Mouse (Mus musculus): ENCODE results near the gene Snrpd3.

GRCm38 (mm10) chr10:75552701-75553450, 35.5 kb downstream of the Snrpd3 start:
- TF ChIP-seq CTCF (IDR thresholded peaks at IDR 0.05; ENCODE audit: low read depth, low read length) (no peak), POLR2A (IDR thresholded peaks at IDR 0.05; ENCODE audit: extremely low read depth, insufficient read depth, low read length) (no peak)

All from liver, adult 2 months (tissue).